Mouse (Mus musculus): ENCODE results near the gene Rbm38.

- no peak for TF ChIP-seq POLR2A (IDR thresholded peaks at IDR 0.05; ENCODE audit: low read depth, low read length)
- TF ChIP-seq CTCF (IDR thresholded peaks at IDR 0.05; ENCODE audit: borderline replicate concordance, insufficient read depth, low read length), result no peak
Observed at GRCm38 (mm10) chr2:173039041-173039440, 18.7 kb downstream of the Rbm38 start.
